Mouse (Mus musculus) cerebellum, adult 8-10 months (tissue): ENCODE data around the gene Hapln3.
A peak's percentile ranks its signal among the peaks of the same experiment; 100 is the strongest.

Experiments
- DNase-seq: peaks from one replicate; pipeline ENCODE4 v3.0.0; 2022

The Hapln3 gene

DNA sequence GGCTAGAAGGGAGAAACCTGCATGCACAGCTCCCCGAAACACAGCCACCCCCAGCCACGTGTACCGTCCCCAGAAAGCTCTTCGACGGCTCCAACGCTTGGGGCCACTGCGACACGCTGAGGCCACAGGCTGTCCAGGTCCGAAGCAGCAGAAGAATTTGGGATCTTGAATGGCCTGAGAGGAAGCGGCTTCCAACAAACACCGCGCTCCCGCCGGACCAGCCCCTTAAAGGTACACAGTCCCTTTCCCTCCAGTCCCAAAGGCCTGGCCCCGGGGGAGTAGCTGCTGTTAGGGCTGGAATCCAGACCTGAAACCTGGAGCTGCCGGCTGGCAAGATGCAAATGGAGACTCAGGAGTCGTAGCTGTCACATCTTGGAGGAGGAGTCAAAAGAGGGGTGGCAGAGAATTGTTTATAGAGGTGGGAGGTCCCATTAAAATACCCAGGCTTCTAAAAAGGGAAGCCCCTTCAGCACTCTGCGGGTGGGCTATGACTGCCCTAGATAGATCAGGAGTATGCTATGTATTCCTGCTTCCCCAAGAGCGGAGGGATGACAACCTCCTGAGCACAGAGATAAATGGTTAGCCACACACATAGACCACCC is at the start of gene Hapln3:
Hapln3 (minus strand) TSS at position 176 of the 602 bp plus-strand sequence.
- DNase-seq, result no peak

DNA sequence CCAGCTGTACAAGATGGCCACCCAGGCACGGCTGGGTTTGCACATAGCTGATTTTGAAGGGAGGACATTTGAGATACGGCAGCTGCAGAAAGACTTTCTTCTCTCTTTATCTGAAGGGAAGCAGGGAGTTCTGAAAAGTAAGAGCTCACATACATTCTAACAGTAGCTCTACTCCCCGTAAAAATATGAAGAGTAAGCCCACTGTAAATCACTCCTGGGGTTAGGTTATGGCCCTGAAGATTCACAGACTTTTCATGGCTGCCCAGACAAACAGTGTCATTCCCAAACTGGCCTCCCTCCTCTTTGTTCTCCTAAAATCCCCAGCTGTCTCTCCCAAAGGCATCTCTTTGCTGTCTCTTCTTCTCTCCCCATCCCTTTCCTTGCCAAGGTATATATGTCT is 43.0 kb upstream of the Hapln3 start:
- no peak for DNase-seq

DNA sequence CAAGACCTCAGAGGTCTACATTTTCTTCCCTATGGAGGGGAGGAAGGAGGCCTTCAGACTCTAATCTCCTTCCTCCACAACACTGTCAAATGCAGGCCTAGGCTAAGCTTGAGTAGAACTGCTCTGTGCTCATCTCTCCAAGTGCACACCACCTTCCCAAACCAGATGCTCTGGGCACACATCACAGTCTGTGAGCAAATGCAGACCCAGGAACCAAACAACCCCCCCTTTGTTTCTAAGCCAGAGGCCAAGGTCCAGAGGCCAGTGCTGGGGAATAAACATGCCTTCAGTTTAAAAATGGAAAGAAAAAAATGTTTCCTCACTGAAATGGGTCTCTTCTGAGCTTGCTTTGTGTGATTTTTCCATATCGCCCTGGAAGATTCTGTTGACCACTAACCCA is 41.0 kb upstream of the Hapln3 start:
- no peak for DNase-seq

GRCm38 (mm10) chr7:79167006-79167562 is 36.3 kb upstream of the Hapln3 start:
- DNase-seq, result no peak

DNA sequence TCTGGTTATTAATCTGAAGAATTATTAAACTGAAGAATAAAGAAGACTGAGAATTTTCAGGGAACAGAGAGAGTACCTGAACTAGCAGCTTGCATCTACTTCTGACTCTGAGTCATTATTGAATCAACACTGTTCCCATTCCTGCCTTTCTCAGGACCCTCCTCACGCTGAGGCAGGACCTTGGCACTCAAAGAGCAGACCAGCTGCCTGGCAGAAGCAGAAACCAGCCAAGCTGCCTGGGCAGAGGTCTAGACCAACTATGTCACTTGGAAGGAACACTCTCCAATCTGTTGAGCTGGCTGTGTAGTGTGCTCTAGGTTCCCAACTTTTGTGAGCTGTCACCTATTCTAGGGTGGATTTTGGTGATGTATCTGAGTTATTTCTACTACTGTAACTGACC is 28.6 kb upstream of the Hapln3 start:
- DNase-seq, result no peak

DNA sequence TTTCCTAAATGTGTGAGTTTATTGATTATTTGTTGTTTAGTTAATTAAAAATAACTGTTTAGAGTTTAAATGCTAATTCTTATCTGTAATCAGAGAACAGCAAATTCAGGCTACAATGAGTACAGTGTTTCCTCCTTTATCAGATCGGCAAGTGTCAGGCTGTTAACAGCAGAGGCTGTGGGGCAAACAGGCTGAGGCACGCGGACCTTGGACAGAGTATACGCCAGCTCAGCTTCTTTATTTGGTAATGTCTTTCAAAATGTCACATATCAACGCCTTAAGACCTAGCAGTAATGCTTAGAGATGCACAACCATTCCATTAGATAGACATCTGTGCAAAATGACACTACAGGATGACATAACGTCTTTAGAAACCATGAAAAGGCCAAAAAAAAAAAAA is 18.7 kb upstream of the Hapln3 start:
- DNase-seq, result no peak

DNA sequence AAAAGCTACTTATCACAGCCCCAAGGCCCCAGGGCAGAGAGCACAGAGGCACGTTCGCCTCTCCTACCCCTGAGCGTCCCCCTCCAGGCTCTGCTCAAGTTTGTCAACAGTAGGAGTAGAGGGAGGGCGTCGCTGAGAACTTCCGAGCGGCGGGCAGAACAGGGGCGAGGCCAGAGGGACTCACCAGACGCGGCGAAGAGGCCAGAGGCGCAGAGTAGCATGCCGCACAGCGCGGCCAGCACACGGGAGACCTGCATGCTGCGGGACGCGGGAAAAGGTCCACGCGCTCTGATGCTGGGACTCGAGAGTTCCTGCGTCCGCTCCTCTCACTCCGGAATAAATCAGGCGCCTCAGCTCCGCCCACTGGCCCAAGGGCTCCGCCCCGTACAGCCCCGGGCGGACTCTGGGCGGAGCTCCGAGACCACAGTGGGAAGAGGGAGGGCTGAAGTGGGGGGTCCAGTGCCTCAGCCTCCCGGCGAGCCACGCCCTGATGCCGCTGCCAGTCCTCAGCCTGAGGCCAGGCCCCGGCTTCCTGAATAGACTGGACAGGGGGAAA is 18.0 kb upstream of the Hapln3 start, which contains the start of gene Mfge8:
Mfge8 (minus strand) TSS at position 350 of the 556 bp plus-strand sequence.
- DNase-seq, result peak; percentile 27

DNA sequence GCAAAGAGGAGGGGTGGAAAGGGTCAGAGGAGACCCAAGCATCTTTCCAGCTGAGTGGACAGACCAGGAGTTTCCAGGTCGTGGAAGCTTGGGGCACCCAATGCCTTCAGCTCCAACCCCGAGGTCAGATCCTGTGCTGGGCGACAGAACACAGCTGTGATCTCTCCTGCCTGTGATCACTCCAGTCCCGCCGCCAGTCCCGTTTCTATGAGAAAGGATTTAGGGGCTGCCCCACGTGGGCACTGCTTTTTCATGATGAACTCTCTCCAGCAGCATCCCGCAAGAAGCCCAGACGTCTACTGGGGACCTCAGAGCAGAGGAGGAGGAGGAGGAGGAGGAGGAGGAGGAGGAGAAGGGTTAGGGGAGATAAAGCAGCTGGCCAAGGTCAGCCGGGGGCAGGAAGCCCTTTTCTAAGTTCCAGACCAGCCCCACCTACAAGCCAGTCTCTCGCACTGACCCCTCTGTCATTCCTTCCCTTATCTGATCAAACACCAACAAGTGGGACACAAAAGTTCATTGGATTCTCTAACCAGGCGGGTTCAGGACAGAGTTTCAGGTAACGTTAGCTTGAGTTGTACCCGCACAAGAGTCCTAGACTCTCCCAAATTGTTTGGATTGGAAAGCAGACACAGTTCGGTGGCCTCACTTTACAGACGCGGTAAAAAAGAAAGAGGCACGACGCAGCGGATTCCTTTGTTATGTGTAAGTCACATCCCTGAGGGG is 17.3 kb upstream of the Hapln3 start:
- DNase-seq, result no peak

- no peak for DNase-seq
Measured at GRCm38 (mm10) chr7:79147011-79147837, 16.4 kb upstream of the Hapln3 start.

GRCm38 (mm10) chr7:79140897-79141296 is 10.1 kb upstream of the Hapln3 start:
- peak; percentile 72 for DNase-seq

DNA sequence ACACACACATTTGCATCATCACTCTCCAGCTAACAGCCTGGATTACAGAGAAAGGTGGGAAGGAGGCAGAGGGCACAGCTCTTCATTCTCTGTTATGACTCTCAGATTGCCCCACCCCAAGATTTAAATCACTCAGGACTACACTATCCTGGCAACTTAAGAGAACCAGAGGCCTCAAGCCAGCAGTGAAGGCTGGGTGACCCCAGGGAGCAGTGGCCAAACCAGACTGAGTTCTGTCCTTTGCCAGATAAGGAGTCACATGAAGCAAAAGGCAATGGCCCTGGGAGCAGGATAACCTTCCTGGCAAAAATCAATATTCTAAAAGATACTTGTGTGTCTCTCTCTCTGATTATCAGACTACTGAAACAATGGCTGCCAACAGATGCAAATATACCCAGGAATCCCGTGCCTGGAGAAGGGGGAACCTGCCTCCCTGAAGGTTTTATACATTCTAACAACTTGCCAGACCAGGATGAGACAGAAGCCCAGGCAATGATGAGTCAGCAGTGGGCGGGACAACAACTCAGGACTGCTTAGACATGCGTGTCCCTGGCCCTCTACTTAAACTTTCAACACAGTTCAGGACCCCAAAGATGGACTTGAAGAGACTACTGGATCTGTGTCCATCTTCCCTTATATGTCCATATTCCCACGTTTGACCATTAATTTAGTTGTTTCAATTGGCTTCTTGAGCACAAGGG is 9.2 kb upstream of the Hapln3 start:
- DNase-seq, result no peak

DNA sequence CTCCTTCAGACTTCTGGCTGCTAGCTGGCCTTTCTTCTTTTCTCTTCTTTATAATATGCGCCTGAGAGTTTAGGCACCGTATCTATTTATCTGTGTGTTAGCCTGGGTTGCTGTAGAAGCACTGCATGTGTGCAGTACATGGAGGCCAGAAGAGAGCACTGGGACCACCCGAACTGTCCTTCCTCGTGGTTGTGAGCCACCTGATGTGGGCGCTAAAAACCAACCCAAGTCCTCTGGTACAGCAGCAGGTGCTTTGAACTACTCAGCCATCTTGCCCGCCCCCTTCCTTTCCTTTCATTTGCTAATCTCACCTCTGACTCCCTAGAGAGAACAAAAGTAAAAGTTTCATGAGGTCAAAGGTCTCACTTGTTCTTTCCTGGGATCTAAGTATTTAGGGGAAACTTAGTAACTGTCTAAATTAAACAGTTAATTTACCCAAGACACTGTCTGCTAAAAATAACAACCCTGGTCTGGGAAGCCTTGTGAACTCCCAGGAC is 8.6 kb upstream of the Hapln3 start:
- no peak for DNase-seq

DNA sequence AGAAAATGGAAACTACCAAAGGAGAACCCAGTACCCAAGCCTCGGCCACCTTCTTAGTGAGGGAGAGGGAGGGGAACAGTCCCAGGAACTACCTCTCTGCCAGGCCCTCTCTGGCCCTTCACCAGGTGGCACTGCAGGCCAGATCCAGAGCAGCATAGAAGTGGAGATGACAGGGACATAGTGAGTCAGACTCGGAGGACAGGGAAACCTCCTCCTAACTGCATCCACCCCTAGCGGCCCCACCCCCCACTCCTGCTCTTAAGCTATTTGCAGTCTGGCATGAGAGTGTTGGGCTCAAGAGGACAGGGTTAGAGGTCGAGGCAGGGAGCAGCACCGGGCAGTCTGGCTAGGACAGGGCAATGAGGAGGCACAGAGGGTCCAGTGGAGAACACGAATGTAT is 2.6 kb upstream of the Hapln3 start:
- no peak for DNase-seq

DNA sequence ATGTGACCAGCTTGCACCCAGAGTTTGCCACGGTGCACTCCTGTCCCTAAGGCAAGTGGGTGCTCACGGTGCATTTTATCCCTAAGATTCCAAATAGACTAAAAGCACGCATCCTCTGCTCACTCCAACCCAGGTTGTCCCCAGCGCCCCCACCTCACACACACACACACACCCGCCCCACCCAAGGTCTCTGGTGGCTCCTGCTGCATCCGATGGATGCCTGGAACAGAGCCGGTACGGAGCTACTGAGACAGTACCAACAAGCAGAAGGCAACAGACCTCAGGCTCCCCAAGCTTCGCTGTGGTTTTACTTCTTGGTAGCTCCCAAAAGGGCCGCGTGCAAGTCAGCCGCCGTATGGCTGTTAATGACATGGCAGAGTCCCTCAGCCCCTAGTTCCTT is 433 bp downstream of the Hapln3 start:
- DNase-seq, result no peak

DNA sequence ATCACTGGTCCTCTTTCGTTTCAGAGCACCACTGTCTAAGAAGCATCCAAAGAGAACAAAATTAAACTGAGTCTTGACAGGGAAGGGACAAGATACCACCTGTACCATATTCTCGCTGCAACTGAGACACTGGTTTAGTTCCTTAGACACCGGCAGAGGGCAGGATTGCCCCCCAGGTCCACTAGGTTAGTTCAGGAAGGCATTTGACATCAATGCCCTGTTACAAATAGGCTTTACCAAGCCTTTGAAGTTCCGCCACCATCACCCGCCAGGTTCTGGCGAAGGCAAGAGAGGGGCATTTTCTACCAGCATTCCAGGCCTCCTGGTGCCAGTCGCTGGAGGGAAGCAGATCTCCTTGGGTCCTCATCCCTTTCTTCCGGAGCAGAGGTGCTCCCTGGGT is 935 bp downstream of the Hapln3 start:
- DNase-seq, result no peak

- DNase-seq, result no peak
Measured at GRCm38 (mm10) chr7:79123465-79123864, 7.4 kb downstream of the Hapln3 start.

- DNase-seq, result no peak
Measured at GRCm38 (mm10) chr7:79113848-79114247, 17.0 kb downstream of the Hapln3 start.

DNA sequence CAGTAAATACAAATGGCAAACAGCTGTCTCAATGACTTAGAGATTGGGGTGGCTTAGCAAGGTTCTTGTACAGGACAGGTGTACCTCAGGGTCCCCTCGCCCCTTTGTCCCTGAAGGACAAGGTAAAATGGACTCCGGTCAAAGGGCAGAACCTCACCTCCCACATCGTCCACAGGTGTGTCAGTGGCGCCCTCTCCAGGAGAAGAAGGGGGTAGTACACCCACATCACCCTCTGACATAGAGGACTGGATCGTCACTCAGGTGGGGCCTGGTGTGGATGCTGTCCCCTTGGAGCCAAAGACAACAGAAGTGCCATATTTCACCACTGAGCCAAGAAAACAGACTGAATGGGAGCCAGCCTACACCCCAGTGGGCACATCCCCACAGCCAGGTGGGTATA is 34.3 kb downstream of the Hapln3 start:
- DNase-seq, result no peak

DNA sequence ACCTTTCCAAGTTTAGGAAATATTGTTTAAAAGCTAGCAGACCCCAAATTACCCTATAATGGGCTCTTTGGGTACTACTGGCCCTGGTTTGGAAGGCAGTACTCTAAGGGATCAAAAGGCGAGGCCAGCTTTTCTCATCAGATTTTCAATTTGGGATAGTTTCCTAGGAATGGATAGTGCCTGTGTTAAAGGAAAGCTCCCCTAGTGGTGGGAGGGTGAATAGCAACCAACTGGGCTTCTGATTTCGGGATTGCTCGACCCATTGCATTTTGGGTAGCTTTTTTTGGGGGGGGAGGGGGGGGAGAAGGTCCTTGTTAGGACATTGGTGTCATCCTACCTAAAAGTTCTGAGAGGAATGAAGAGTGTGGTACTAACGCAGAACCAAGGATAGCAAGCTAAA is 41.7 kb downstream of the Hapln3 start:
- peak; percentile 12 for DNase-seq

DNA sequence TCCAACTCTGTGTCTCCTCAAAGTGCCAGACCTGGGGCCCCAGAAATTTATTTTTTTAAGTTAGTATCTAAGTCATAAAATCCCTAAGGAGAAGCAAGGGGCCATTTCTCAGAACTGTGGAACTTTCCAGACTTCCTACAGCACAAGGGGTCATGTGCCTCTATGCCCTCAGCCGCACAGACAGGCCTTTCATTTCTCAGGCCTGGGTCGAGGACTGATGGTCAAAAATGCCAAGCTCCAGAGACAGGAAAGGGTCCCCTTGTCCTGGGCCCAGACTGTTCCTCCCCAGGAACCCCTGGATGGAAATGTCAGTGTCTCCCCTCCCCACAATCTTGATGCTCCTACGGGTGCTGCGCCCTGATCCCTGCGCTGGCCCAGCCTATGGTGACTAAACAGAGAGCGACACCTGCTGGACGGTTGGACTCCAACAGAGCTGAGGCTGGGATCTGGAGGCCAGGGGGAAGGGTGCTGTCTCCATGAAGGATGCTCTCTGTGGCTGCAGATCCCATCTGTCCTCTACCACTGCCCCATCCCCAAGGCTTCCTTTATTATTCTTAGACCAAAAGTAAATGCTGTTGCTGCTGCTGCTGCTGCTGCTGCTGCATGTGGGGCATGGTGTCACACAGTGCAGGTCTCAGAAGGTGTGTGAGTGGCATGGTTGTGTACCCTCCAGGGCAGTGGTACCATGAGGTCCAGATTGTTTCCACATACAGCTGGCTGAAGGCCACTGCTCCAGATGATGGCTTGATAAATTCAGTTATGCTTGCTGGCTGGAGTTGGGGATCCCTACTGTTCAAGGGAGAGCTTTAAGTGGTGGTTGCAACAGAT is 50.0 kb downstream of the Hapln3 start:
- DNase-seq, result peak; percentile 18

DNA sequence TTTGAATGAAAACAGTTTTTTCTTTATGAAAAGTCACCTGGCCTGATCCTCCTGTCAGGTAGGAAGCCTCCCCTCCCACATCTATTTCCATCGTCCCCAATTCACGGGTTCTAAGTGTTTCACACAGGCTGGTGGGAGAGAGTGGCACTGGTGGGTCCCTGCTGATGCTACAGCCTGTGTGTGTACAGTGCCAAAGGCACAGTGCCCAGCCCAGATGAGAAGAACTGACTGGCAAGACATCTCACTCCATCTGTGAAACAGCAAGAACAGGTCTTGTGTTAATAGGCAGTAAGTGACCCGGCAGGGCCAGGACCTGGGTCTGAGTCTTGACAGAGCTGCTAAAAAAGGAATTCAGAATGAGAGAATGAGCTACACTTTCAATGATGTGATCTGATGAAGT is 51.6 kb downstream of the Hapln3 start:
- DNase-seq, result no peak
